Mouse (Mus musculus): ENCODE results near the gene Atl1. TPM values are rescaled to one million over a fixed set of nuclear protein-coding genes. Genes with fewer than 3 reads are reported as not detected.

Atl1 gene
- polyA plus RNA-seq, 1 experiment from 2014 or later, result 132 TPM

GRCm38 (mm10) chr12:69888345-69888744, 4.1 kb upstream of the Atl1 start:
- Histone ChIP-seq H3K9ac (no peak overlapping the region), H3K4me3 (no peak overlapping the region), H3K27me3 (no peaks in the 10 kb centered on the region), H3K4me1 (replicated peaks) (peaks cover 37% of the 10 kb centered on the region), H3K4me2 (no peak overlapping the region), H3K9me3 (no peaks in the 10 kb centered on the region), H3K27ac (replicated peaks) (no peak overlapping the region), H3K36me3 (no peaks in the 10 kb centered on the region)
- WGBS, result 73% methylated on average over 1 of the region's 1 CpGs
- ATAC-seq (ENCODE audit: low FRiP score, low read depth), result no peak

- peak overlapping the region; percentile 65; the same call in 1 of the 2 replicates for H3K4me3 ChIP-seq
- no peak overlapping the region for H3K9ac ChIP-seq
- H3K27ac ChIP-seq (replicated peaks), result peak overlapping the region; percentile 8; the same call in 1 of the 2 replicates
Measured at GRCm38 (mm10) chr12:69890051-69890450, 2.4 kb upstream of the Atl1 start.

GRCm38 (mm10) chr12:69890476-69890875, 1.9 kb upstream of the Atl1 start:
- H3K9me3 ChIP-seq, result no peaks in the 10 kb centered on the region
- H3K36me3 ChIP-seq, result no peaks in the 10 kb centered on the region
- H3K27ac ChIP-seq (replicated peaks), result peak overlapping the region; percentile 8; the same call in 1 of the 2 replicates
- peak overlapping the region; percentile 72 for H3K4me2 ChIP-seq
- peaks cover 46% of the 10 kb centered on the region for H3K4me1 ChIP-seq (replicated peaks)
- no peaks in the 10 kb centered on the region for H3K27me3 ChIP-seq
- ATAC-seq (ENCODE audit: low FRiP score, low read depth), result no peak
- H3K4me3 ChIP-seq, result peak overlapping the region; percentile 65; the same call in 1 of the 2 replicates
- WGBS, result 27% methylated on average over 5 of the region's 5 CpGs
- H3K9ac ChIP-seq, result no peak overlapping the region

More at GRCm38 (mm10) chr12:69890051-69890450, 2.4 kb upstream of the Atl1 start:
- 48% methylated on average over 6 of the region's 6 CpGs for WGBS
- no peak for ATAC-seq (ENCODE audit: low FRiP score, low read depth)
- H3K27me3 ChIP-seq, result no peaks in the 10 kb centered on the region
- H3K4me2 ChIP-seq, result peak overlapping the region; percentile 72
- no peaks in the 10 kb centered on the region for H3K36me3 ChIP-seq
- no peaks in the 10 kb centered on the region for H3K9me3 ChIP-seq
- peaks cover 46% of the 10 kb centered on the region for H3K4me1 ChIP-seq (replicated peaks)

GRCm38 (mm10) chr12:69891721-69892120, 693 bp upstream of the Atl1 start:
- no peaks in the 10 kb centered on the region for H3K9me3 ChIP-seq
- peak overlapping the region; percentile 91 for H3K27ac ChIP-seq (replicated peaks)
- peak overlapping the region; percentile 91 for H3K9ac ChIP-seq
- peak overlapping the region; percentile 65 for H3K4me3 ChIP-seq
- peak overlapping the region; percentile 72 for H3K4me2 ChIP-seq
- H3K36me3 ChIP-seq, result no peaks in the 10 kb centered on the region
- no peak for ATAC-seq (ENCODE audit: low FRiP score, low read depth)
- H3K4me1 ChIP-seq (replicated peaks), result peaks cover 46% of the 10 kb centered on the region
- WGBS, result 50% methylated on average over 3 of the region's 3 CpGs
- H3K27me3 ChIP-seq, result no peaks in the 10 kb centered on the region

- H3K4me2 ChIP-seq, result peak overlapping the region; percentile 72
- 0 out of 2 replicates have a peak overlapping the region, but pooled peaks have one; percentile 91 for H3K27ac ChIP-seq (replicated peaks)
Measured at GRCm38 (mm10) chr12:69893927-69894326, 1.5 kb downstream of the Atl1 start.

GRCm38 (mm10) chr12:69895046-69895445, 2.6 kb downstream of the Atl1 start:
- 45% methylated on average over 2 of the region's 2 CpGs for WGBS
- Histone ChIP-seq H3K4me3 (no peak overlapping the region), H3K4me2 (no peak overlapping the region), H3K9me3 (no peaks in the 10 kb centered on the region), H3K36me3 (no peaks in the 10 kb centered on the region), H3K4me1 (replicated peaks) (peaks cover 26% of the 10 kb centered on the region), H3K9ac (no peak overlapping the region), H3K27ac (replicated peaks) (peak overlapping the region; percentile 42; the same call in 1 of the 2 replicates), H3K27me3 (no peaks in the 10 kb centered on the region)
- ATAC-seq (ENCODE audit: low FRiP score, low read depth), result no peak

More at GRCm38 (mm10) chr12:69893927-69894326, 1.5 kb downstream of the Atl1 start:
- 60% methylated on average over 6 of the region's 6 CpGs for WGBS
- Histone ChIP-seq H3K4me3 (peak overlapping the region; percentile 65; the same call in 1 of the 2 replicates), H3K27me3 (no peaks in the 10 kb centered on the region), H3K4me1 (replicated peaks) (peaks cover 34% of the 10 kb centered on the region), H3K9me3 (no peaks in the 10 kb centered on the region), H3K9ac (no peak overlapping the region), H3K36me3 (no peaks in the 10 kb centered on the region)
- no peak for ATAC-seq (ENCODE audit: low FRiP score, low read depth)

GRCm38 (mm10) chr12:69898119-69898518, 5.7 kb downstream of the Atl1 start:
- Histone ChIP-seq H3K27ac (replicated peaks) (no peak overlapping the region), H3K9me3 (no peaks in the 10 kb centered on the region), H3K4me1 (replicated peaks) (peaks cover 9% of the 10 kb centered on the region; the same call in 1 of the 2 replicates), H3K27me3 (no peaks in the 10 kb centered on the region), H3K9ac (no peak overlapping the region), H3K4me3 (no peak overlapping the region), H3K4me2 (no peak overlapping the region), H3K36me3 (no peaks in the 10 kb centered on the region)
- ATAC-seq (ENCODE audit: low FRiP score, low read depth), result no peak
- 85% methylated on average over 4 of the region's 4 CpGs for WGBS

- Histone ChIP-seq H3K9me3 (no peaks in the 10 kb centered on the region), H3K9ac (no peak overlapping the region), H3K4me2 (no peak overlapping the region), H3K4me1 (replicated peaks) (peaks cover 18% of the 10 kb centered on the region), H3K27me3 (no peaks in the 10 kb centered on the region), H3K36me3 (no peaks in the 10 kb centered on the region), H3K4me3 (no peak overlapping the region), H3K27ac (replicated peaks) (no peak overlapping the region)
- no peak for ATAC-seq (ENCODE audit: low FRiP score, low read depth)
- WGBS, result 82% methylated on average over 2 of the region's 2 CpGs
Measured at GRCm38 (mm10) chr12:69904991-69905390, 12.6 kb downstream of the Atl1 start.

GRCm38 (mm10) chr12:69907667-69908510, 15.5 kb downstream of the Atl1 start:
- Histone ChIP-seq H3K36me3 (no peaks in the 10 kb centered on the region), H3K27ac (replicated peaks) (peak overlapping the region; percentile 96), H3K9me3 (no peaks in the 10 kb centered on the region), H3K9ac (peak overlapping the region; percentile 82), H3K4me2 (peak overlapping the region; percentile 67), H3K27me3 (no peaks in the 10 kb centered on the region), H3K4me1 (replicated peaks) (peaks cover 21% of the 10 kb centered on the region), H3K4me3 (peak overlapping the region; percentile 65)
- WGBS, result 1% methylated on average over 30 of the region's 30 CpGs
- ATAC-seq (ENCODE audit: low FRiP score, low read depth), result peak; percentile 90

GRCm38 (mm10) chr12:69908511-69908900, 16.1 kb downstream of the Atl1 start:
- Histone ChIP-seq H3K36me3 (no peaks in the 10 kb centered on the region), H3K4me1 (replicated peaks) (peaks cover 21% of the 10 kb centered on the region), H3K9ac (peak overlapping the region; percentile 82), H3K27ac (replicated peaks) (peak overlapping the region; percentile 96), H3K4me3 (peak overlapping the region; percentile 65), H3K27me3 (no peaks in the 10 kb centered on the region), H3K4me2 (peak overlapping the region; percentile 67), H3K9me3 (no peaks in the 10 kb centered on the region)
- 16% methylated on average over 19 of the region's 19 CpGs for whole genome bisulfite sequencing
- peak; percentile 88 for ATAC-seq (ENCODE audit: low FRiP score, low read depth)

- ATAC-seq (ENCODE audit: low FRiP score, low read depth), result no peak
- Histone ChIP-seq H3K9ac (no peak overlapping the region), H3K27me3 (no peaks in the 10 kb centered on the region), H3K36me3 (no peaks in the 10 kb centered on the region), H3K9me3 (no peaks in the 10 kb centered on the region), H3K4me2 (no peak overlapping the region), H3K4me1 (replicated peaks) (peaks cover 19% of the 10 kb centered on the region), H3K27ac (replicated peaks) (no peak overlapping the region), H3K4me3 (no peak overlapping the region)
- 87% methylated on average over 7 of the region's 7 CpGs for WGBS
Measured at GRCm38 (mm10) chr12:69911906-69912305, 19.5 kb downstream of the Atl1 start.

GRCm38 (mm10) chr12:69912737-69913136, 20.3 kb downstream of the Atl1 start:
- WGBS, result 88% methylated on average over 7 of the region's 7 CpGs
- Histone ChIP-seq H3K27me3 (no peaks in the 10 kb centered on the region), H3K4me2 (no peak overlapping the region), H3K4me1 (replicated peaks) (peaks cover 12% of the 10 kb centered on the region), H3K36me3 (no peaks in the 10 kb centered on the region), H3K9ac (no peak overlapping the region), H3K4me3 (no peak overlapping the region), H3K9me3 (no peaks in the 10 kb centered on the region), H3K27ac (replicated peaks) (no peak overlapping the region)
- no peak for ATAC-seq (ENCODE audit: low FRiP score, low read depth)
